Mouse (Mus musculus): ENCODE results near the gene Adamts6. TPM values are rescaled to one million over a fixed set of nuclear protein-coding genes. Genes with fewer than 3 reads are reported as not detected.

Gene Adamts6
- 0.64 and 0.66 TPM in 2 replicates for polyA plus RNA-seq (2015; fragmentation: Nextera tagmentation; extraction: Ambion mirVana)

DNA sequence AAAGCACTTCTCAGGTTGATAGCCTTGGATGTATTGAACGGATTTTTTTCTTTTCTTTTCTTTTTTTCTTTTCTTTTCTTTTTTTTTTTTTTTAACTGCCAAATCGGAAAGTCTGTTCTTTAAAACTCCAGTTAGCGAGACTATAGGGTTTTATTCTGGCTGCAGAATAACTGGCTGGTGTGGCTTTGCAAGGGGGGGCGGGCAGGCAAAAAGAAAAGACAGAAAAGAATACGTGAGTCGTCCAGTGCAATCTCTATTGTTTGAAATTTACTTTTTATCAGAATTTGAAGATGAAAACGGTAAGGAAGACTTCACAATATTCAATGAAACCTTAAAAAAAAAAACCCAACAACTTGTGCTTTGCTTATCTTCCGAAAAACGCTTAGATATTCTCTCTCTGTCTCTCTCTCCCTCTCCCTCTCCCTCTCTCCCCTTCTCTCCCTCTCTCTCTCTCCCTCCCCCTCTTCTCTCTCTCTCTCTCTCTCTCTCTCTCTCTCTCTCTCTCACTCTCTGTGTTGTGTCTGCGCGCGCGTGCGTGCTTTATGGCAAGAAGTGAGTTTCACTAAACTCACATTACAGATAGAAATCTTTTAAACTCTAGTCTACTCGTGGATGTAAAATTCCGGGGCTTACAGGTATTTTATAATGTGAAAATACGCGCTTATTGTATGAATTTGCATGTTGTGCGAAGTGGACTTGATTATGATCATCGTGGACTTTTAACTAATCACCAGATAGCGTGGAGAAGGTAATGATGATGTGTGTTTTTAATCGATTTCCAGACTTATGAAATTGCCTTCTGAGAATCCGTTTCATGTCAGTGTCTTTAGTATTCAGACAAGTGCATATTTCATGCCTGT lies at the start of gene Adamts6:
Gene Adamts6, plus strand, starts transcription at position 470 of the 860 bp plus-strand sequence.

Other genes starting within 250 kb of the Adamts6 start
- 44.6 and 46.3 TPM in 2 replicates for gene Nln, start 178.2 kb upstream of the Adamts6 start, polyA plus RNA-seq (2015; fragmentation: Nextera tagmentation; extraction: Ambion mirVana)
- gene Sgtb, start 178.1 kb upstream of the Adamts6 start, polyA plus RNA-seq (2015; fragmentation: Nextera tagmentation; extraction: Ambion mirVana), result 24.6 and 29.0 TPM in 2 replicates
- gene Trappc13, start 109.4 kb upstream of the Adamts6 start, polyA plus RNA-seq (2015; fragmentation: Nextera tagmentation; extraction: Ambion mirVana), result 41.4 and 44.4 TPM in 2 replicates
- 27.1 and 27.9 TPM in 2 replicates for gene Trim23, start 109.0 kb upstream of the Adamts6 start, polyA plus RNA-seq (2015; fragmentation: Nextera tagmentation; extraction: Ambion mirVana)
- 10.9 and 11.0 TPM in 2 replicates for gene Cenpk, start 59.2 kb upstream of the Adamts6 start, polyA plus RNA-seq (2015; fragmentation: Nextera tagmentation; extraction: Ambion mirVana)
- 6.0 and 7.1 TPM in 2 replicates for gene Ppwd1, start 59.0 kb upstream of the Adamts6 start, polyA plus RNA-seq (2015; fragmentation: Nextera tagmentation; extraction: Ambion mirVana)

All from neural tube, postnatal 0 days (tissue).